Mouse (Mus musculus): Measurements from ENCODE around the gene Rev1. TPM values are rescaled to one million over a fixed set of nuclear protein-coding genes. Genes with fewer than 3 reads are reported as not detected.
"Not testable (repeated sequence)": the region's sequence is repeated elsewhere in the genome, so short reads cannot be mapped to it uniquely, and the experiment has no call there.

Gene Rev1
- total RNA-seq, 2 experiments from 2014 or later, result 49.7 to 51.4 TPM

DNA sequence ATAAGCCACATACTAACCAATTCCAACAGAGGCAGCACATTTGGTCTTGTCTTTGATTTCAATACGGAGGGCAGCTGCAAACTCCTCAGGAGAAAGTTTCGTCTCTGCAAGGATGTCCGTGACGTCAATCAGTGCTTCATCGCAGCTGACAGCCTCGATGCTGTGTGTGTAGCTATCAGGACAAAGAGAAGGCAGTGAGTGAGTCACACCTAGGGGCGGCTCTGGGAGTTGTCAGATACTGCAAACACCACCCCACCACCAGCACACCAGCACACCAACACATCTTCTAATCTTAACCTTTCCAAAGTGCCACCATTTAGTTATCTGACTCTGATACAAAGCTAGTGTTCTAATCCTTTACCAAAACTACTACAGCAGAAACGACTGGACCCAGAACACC lies 58.3 kb downstream of the Rev1 start:
- intact Hi-C loops (cut with DNase I), result no loop called here
- no peak for DNase-seq

DNA sequence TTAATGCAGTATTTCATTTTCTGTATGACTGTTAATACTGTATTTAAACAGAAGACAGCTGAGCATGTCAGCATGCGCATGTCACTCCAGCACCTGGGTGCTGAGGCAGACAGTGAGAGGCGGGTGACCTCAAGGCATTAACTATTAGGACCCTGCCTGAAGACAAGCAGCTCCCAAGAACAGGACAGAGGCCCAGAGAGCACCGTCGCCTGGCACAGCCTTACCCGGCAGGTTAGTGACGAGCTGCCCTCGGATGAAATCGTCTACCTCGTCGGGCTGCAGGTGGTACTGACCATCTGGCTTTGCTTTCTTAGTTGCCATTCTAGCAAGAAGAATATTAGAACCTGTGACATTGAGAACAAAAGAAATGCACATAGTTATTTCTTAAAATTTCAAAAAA lies 62.3 kb downstream of the Rev1 start:
- intact Hi-C loops (cut with DNase I), result no loop called here
- no peak for DNase-seq

DNA sequence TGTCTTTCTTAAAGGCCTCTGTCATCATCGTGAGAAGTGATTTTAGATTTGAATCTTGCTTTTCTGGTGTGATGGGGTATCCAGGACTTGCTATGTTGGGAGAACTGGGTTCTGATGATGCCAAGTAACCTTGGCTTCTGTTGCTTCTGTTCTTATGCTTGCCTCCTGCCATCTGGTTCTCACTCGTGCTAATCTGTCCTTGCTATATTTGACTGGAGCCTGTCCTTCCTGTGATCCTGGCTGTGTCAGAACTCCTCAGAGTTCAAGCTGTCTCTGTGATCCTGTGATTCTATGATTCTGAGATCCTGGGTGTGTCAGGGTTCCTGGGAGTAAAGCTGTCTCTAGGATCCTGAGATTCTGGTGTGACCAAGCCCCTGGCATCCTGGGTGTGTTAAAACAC lies 67.4 kb downstream of the Rev1 start:
- DNase-seq; intact Hi-C loops (cut with DNase I): not testable (repeated sequence)

DNA sequence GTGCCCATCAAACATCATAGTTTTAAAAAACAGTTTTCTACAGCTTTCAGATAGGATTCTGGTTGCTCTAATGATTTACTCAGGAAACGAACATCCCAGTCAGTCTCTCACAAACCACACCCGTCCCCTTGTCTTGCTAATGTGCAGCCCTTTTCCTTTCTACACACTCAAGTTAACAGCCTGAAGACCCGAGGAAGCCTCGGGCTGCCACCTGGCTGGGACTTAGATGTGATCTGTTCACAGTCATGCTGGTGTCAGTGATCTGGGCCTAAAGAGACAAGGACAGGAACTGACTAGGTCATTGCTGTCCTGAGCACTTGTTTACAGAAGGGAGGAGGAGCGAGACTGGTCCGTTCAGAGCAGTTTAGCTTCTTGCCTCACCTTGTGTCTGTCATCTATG lies 71.2 kb downstream of the Rev1 start:
- DNase-seq, result no peak
- intact Hi-C loops (cut with DNase I), result no loop called here

DNA sequence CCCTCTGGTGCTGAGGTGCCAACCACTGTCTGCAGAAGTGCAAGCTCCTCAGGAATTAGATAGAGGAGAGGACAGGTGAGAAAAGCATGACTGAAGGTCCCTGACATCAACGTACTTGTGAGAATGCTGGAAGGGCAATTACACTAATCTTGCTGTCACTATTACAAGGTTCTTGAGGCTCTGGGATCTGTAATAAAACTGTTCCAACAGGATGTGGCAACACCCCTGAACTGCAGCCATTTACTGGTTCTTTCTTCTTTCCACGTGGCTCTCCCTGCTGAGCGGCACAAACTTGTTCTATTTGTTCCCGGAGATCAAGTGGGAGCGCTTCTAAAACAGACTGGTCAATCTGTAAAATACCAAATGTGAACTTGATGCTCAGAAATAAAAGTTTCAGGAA lies 74.4 kb downstream of the Rev1 start:
- intact Hi-C loops (cut with DNase I), result no loop called here
- no peak for DNase-seq

DNA sequence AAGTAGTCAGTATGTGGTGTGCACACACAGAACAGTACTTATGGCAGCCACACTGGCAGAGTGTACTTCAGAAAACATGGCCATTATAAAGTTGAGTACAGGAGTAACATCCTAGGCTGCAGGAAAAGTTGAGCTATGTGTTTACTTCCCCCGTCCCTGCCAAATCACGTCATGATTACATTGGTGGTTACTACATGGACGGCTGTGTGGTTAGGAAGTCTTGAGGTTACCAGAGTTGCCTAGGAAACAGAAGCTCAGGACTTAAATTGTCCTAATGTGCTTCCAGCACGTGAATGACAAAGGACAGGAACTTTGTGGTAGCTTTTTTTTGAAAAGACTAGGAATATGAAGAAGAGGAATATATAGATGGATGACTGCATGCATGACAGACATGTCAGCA lies 80.0 kb downstream of the Rev1 start:
- no peak for DNase-seq
- intact Hi-C loops (cut with DNase I), result no loop called here

DNA sequence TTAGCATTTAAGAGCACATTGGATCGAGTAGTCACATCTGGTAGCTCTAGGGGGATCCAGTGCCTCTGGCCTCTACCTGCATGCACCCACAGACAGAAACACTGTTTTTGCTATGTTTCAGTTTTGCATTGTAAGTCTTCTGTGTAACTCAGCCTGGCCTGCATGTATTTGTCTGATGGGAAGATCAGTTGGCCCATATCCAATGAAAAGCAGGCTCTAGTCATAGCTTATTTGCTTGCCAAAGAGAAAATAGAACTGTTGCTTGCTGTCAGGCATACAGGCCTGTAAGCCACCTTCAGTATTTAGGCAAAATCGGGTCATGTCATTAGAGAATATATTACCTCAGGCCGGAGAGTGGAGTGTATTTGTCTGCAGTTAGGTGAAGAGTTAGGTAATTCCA lies 81.5 kb downstream of the Rev1 start:
- intact Hi-C loops (cut with DNase I), result no loop called here

DNA sequence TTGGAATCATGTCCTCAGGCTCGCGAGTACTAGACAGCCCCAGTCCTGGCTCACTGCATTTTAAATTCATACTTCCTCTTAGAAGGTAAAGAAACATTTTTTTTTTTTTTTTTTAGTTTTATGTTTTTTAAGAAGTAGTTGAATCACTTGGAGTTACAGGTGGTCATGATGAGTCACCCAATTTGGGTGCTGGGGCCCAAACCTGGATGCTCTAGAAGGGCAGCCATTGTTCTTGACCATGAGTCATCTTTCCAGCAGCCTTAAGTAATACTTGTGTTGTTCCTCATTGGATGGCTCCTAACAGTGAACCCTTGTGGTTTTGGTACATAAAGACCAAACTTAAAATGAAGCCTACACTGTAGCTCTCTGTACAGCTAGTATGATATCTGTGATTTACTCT lies 90.7 kb downstream of the Rev1 start:
- no peak for DNase-seq
- intact Hi-C loops (cut with DNase I), result loop anchor here (5.0 kb wide), 1 partner anchor 43 kb away; no protein-coding TSS in a partner anchor

More for the DNA sequence above, 81.5 kb downstream of the Rev1 start:
- DNase-seq, result no peak

DNA sequence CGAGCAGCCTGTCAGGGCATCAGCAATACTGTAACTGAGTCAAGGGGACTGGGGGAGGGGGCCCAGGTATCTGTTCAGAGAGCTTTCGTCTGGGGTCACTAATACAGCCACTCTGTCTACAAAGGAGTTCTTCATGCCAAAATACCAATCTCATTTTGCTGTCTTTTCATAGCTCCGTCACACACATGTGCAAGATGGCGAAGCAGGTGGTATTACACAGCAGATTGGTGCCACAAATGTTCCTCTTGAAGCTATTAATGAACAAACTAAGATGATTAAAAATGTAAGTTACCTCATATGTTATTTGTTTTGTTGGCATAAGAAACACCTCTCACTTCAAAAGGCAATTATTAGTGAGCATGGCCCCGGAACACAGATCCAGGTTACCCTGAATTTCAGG lies 92.2 kb downstream of the Rev1 start:
- intact Hi-C loops (cut with DNase I), result loop anchor here (5.0 kb wide), 1 partner anchor 45 kb away; no protein-coding TSS in a partner anchor
- no peak for DNase-seq

DNA sequence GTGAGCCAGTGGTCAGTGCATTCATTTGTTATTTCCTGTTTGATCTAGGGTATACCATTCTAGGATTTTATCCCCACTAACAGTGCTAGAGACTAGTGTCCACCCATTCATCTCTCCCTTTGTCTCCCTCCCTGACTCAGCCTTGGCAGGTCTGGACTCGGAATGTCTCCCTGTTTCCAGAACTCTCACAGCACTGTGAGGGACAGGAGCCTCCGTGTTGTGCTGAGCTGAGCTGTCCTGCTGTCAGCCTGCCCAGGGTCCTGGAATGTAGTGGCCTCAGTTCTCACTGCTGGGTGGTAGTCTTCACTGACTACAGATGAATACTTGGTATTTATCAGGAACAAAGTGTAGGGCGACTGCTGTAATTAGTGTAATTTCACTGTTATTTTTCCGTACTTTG lies 94.1 kb downstream of the Rev1 start:
- intact Hi-C loops (cut with DNase I), result loop anchor here (5.0 kb wide), 1 partner anchor 47 kb away; no protein-coding TSS in a partner anchor
- no peak for DNase-seq

DNA sequence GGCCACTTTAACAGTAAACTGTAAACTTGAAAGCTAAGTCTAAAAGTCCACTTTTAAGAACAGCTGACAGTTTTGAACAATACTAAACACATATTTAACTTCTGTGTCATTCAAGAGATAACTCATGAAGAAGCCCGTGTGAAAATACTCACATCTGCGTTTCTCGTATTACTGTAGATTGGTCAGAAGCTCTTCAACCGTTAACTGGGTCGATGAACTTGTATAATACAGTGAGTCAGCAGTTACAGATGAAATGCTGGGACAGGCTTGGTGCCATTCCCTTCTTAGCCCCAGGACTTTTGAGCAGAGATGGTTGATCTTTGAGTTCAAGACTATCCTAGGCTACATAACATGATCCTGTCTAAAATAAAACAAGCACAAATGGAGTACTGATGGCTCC lies 98.2 kb downstream of the Rev1 start:
- intact Hi-C loops (cut with DNase I), result no loop called here
- DNase-seq, result no peak

DNA sequence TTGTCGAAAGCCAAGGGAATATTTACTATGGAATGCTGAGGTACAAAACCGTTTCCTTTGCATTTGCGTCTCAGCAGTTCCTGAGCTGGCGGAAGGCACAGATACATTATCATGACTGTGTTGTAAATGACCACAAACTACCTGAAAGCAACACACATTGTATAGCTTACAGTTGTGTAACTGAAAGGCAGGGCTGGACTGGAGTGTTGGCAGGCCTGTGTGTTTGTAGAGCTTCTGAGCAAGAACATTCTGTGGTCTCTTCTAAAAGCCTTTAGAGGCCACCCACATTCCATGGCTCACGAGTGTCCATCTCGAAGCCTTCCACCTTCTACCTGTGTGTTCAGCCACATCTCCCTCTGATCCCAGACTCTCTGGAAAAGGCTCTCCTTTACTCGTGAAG lies 102.3 kb downstream of the Rev1 start:
- no peak for DNase-seq
- intact Hi-C loops (cut with DNase I), result no loop called here

DNA sequence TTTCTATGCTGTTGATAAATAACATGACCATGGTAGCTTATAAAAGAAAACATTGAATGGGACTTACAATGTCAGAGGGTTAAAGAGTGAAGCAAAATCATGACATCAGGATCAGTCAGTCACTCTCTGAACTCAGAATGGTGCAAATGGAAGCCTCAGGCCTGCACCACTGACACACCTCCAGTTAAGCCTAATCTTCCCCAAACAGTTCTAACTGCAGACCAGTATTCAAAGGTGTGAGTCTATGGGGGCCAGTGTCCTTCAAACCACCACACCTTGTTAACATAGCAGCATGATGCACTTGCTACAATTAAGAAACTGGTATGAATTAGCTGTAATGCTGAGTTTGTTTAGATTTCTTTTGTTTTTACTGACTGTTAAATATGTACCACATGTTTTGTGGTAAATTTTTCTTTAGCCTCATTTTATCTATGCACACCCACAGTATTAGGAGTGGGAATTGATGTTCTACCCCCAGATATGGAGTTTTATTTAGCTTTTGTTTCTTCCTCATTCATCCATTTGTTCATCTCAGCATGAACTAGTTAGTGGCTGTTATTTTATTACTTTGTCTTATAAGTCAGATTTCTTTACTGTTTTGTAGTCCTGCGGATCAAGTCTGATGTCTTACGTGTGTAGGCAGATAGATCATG lies 114.9 kb downstream of the Rev1 start:
- intact Hi-C loops (cut with DNase I), result no loop called here
- DNase-seq, result no peak

DNA sequence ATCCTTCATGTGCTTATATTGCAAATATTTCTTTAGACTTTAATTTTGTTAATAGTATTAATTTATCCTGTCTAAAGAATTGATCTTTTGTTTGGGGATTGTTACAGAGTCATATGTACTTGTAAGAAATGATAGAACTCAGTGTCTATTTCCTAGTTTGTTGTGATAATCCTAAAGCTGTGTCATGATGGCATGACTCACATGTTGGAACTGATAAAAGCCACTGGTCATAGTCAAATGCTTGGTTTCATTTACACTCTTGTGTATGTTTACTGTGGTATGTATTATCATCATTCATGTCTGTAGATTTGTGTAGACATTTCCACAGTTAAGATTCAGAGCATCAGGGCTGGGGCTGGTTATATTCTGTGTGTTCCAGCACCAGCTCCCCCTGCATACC lies 117.1 kb downstream of the Rev1 start:
- intact Hi-C loops (cut with DNase I), result no loop called here
- no peak for DNase-seq

DNA sequence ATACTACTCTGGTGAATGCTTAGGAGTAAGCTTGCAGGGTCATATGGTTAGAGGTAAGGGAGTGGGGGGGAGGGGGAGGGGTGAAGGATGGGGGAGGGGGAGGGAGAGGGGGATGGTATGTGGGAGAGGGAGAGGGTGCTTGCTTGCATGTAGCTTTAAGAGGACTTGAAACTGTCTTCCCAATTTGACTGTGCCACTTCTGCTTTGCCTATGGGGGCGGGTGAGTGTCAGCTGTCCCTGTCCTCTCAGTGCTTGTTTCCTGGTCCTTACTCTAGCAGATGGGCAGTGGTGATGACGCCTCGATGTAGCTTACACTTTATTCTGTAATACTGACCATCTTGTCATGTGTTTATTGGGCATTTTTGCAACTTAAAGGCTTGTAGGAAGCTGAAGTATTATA lies 117.5 kb downstream of the Rev1 start:
- DNase-seq, result no peak

DNA sequence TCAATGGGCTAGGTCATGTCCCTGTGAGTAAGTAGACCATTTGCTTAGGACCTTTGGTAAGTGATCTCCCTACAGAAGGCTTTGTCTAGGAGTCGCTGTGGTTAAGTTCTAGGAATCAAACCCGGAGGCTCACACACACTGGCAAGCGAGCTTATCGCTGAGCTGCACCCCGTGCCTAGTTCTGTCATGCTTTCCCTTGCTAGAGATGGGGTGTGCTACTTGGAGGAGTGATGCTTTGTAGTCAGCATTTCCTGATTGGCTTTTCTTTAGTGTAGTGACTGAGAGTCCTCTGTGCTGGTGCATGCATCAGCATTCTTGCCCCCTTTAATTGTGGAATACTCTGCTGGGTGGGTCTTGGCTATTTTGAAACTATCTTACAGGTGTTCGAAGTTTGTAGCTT lies 118.0 kb downstream of the Rev1 start:
- intact Hi-C loops (cut with DNase I), result no loop called here
- no peak for DNase-seq

More for the DNA sequence above, 117.5 kb downstream of the Rev1 start:
- intact Hi-C loops (cut with DNase I), result no loop called here

DNA sequence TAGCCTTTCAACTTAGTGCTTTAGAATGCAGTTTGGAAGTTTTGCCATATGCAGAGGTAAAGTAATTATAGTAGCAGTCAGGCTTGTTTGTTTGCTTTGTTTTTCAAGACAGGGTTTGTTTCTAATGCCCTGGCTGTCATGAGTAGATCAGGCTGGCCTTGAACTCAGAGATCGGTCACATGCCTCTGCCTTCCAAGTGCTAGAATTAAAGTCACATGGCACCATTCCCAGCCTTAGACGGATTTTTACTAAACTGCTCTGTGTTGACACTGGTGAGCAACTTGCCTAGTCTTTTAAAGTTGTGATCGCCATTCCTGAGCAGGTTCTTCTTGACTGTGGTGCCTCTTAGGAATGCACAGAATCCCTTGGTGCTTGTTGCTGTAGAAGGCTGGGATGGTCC lies 122.9 kb downstream of the Rev1 start:
- intact Hi-C loops (cut with DNase I), result no loop called here
- no peak for DNase-seq

DNA sequence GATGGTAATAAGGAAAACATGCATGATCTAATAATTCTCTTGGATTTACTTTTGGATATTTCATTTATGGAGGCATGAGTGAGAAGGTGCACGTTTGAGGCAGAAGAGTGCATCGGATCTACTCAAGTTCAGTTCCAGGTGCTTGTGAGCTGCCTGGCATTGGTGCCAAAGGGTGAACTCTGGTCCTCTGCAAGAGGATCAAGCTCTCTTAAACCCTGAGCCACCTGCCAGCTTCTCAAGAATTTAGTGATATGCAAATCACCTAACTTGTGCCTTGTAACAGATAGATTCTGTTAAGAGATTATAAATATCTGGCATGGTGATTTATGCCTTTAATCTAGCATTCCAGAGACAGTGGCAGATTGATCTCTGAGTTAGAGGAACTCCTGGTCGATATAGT lies 126.6 kb downstream of the Rev1 start:
- intact Hi-C loops (cut with DNase I), result no loop called here

More for the DNA sequence above, 126.6 kb downstream of the Rev1 start:
- no peak for DNase-seq

Other genes starting within 250 kb of the Rev1 start
- gene Mitd1, start 239.4 kb downstream of the Rev1 start, total RNA-seq (2021), result 10 to 100 TPM in 1 of 2 experiments, 1 to 10 TPM in 1; 9.6 to 10.4 TPM
- 100 to 1,000 TPM; 157 to 190 TPM for gene Mrpl30, start 239.3 kb downstream of the Rev1 start, total RNA-seq (2021)
- gene Lyg2, start 213.3 kb downstream of the Rev1 start, total RNA-seq (2021), result not detected
- not detected for gene Lyg1, start 172.0 kb downstream of the Rev1 start, total RNA-seq (2021)
- gene Txndc9, start 131.9 kb downstream of the Rev1 start, total RNA-seq (2021), result 10 to 100 TPM; 72.7 to 75.0 TPM
- 10 to 100 TPM; 50.7 to 51.0 TPM for gene Eif5b, start 131.8 kb downstream of the Rev1 start, total RNA-seq (2021)

All from left cerebral cortex, postnatal 4 days (tissue).